Mouse (Mus musculus) hematopoietic stem cell, adult 5-6 weeks (primary cell): ENCODE measurements at regions not wholly inside any gene's neighbourhood (a gene's known extent, or its start where the extent isn't known, plus 50 kb on each side); places are given as distances from the start of the nearest gene placed in this dataset.
A peak's percentile ranks its signal among the peaks of the same experiment; 100 is the strongest.

ENCODE experiments used
- ATAC-seq, 2 experiments: fragments of 125-278 bp in 1 of 2; replicated peaks in 1 of 2; 2 replicates each; pipeline ENCODE4 v1.8.0; 2016 to 2017; ENCODE audit warnings: inconsistent platforms in 2 of 2, mild to moderate bottlenecking in 2 of 2, moderate number of reproducible peaks in 2 of 2, low read depth in 1 of 2, moderate TSS enrichment in 1 of 2; ENCODE audit not compliant: low FRiP score in 2 of 2, poor library complexity in 2 of 2, severe bottlenecking in 2 of 2, insufficient read depth in 1 of 2, low TSS enrichment in 1 of 2

- no peak for ATAC-seq
Observed at GRCm38 (mm10) chr12:67471666-67472065, 249.3 kb upstream of the Mdga2 start.

- ATAC-seq: no peak
Observed at GRCm38 (mm10) chr12:67471001-67471400, 248.7 kb upstream of the Mdga2 start.

- no peak for ATAC-seq
Observed at GRCm38 (mm10) chr12:67449109-67449508, 226.8 kb upstream of the Mdga2 start.

- ATAC-seq: peak in 1 of 2 experiments; percentile 62; a peak in 1 of 4 replicates
Observed at GRCm38 (mm10) chr12:67430318-67430950, 208.1 kb upstream of the Mdga2 start.

- ATAC-seq: no peak
Observed at GRCm38 (mm10) chr12:67426801-67427200, 204.5 kb upstream of the Mdga2 start.

- ATAC-seq: no peak
Observed at GRCm38 (mm10) chr12:67399537-67399936, 177.2 kb upstream of the Mdga2 start.

GRCm38 (mm10) chr12:67374530-67374929 lies 152.2 kb upstream of the Mdga2 start:
- ATAC-seq: no peak

- no peak for ATAC-seq
Observed at GRCm38 (mm10) chr12:67348551-67348950, 126.2 kb upstream of the Mdga2 start.

- no peak for ATAC-seq
Observed at GRCm38 (mm10) chr12:67332483-67332998, 110.2 kb upstream of the Mdga2 start.

- no peak for ATAC-seq
Observed at GRCm38 (mm10) chr12:67326326-67326725, 104.0 kb upstream of the Mdga2 start.

GRCm38 (mm10) chr12:67325799-67326198 lies 103.5 kb upstream of the Mdga2 start:
- no peak for ATAC-seq

GRCm38 (mm10) chr12:67325335-67325734 lies 103.0 kb upstream of the Mdga2 start:
- ATAC-seq: no peak

- no peak for ATAC-seq
Observed at GRCm38 (mm10) chr12:67318687-67319086, 96.3 kb upstream of the Mdga2 start.

- ATAC-seq: no peak
Observed at GRCm38 (mm10) chr12:67300245-67300644, 77.9 kb upstream of the Mdga2 start.

GRCm38 (mm10) chr12:67290054-67290453 lies 67.7 kb upstream of the Mdga2 start:
- no peak for ATAC-seq

- no peak for ATAC-seq
Observed at GRCm38 (mm10) chr12:67272863-67273262, 50.5 kb upstream of the Mdga2 start.

- ATAC-seq: no peak
Observed at GRCm38 (mm10) chr12:67272329-67272728, 50.0 kb upstream of the Mdga2 start.
